Mouse (Mus musculus): ENCODE data around the gene Lingo3. TPM values are rescaled to one million over a fixed set of nuclear protein-coding genes. Genes with fewer than 3 reads are reported as not detected.

Lingo3 gene
- polyA plus RNA-seq, 1 experiment from 2014 or later = 0.61 TPM

DNA sequence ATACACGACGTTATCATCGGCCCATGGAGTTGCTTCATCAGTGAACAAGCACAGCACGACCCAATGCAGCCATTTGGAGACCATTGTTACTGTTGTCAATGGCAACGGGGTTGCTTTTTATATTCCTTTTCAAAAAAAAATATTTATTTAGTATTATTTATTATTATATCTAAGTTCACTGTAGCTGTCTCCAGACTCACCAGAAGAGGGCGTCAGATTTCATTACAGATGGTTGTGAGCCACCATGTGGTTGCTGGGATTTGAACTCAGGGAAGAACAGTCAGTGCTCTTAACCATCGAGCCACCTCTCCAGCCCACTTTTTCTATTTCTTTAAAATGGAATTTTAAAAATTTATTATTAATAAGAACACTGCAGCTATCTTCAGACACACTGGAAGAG, 29.0 kb downstream of the Lingo3 start:
- Histone ChIP-seq H3K9ac (ENCODE audit: low read depth, low read length) (no peak overlapping the region), H3K4me2 (ENCODE audit: low read length) (no peak overlapping the region), H3K27ac (no peak overlapping the region), H3K4me3 (replicated peaks; ENCODE audit: low read depth, low read length) (no peak overlapping the region), H3K9me3 (replicated peaks; ENCODE audit: low read length) (no peaks in the 10 kb centered on the region), H3K36me3 (ENCODE audit: insufficient read depth, low read length) (no peaks in the 10 kb centered on the region), H3K27me3 (ENCODE audit: insufficient read depth, low read length) (no peaks in the 10 kb centered on the region), H3K4me1 (replicated peaks; ENCODE audit: insufficient read depth, low read length) (peaks cover 5% of the 10 kb centered on the region; the same call in 1 of the 2 replicates)
- no peak for DNase-seq (ENCODE audit: low spot score)
- ATAC-seq (replicated peaks; ENCODE audit: low FRiP score, low read depth) = no peak
- WGBS = 60% methylated on average over 7 of the region's 7 CpGs
- peak; percentile 35 for TF ChIP-seq CTCF (IDR thresholded peaks at IDR 0.05; ENCODE audit: low read depth)

DNA sequence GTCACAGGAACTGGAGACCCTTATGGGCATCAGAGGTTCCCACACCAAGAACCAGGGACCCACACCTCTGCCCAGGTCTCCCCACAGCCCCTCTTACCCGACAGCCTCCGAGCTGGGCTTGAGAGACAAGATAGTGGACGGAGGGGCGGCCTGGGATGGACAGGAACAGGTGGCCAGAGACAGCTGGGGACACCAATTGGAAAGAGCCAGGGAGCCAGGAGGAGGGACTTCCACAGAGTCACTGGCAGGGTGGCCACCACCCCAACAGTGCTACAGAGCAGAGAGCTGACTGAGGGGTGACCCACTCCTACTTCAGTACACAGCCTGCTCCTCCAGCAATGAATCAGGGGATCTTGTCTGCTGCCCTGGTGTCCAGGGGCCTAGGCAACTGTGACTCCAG, 30.5 kb downstream of the Lingo3 start, which contains the start of gene Jsrp1:
TSS of gene Jsrp1 (minus strand) at position 133 of the 400 bp plus-strand sequence.
- Histone ChIP-seq H3K4me3 (replicated peaks; ENCODE audit: low read depth, low read length) (no peak within 1 kb of the TSS), H3K9ac (ENCODE audit: low read depth, low read length) (no peak within 1 kb of the TSS), H3K36me3 (ENCODE audit: insufficient read depth, low read length) (no peaks in the 10 kb centered on the region), H3K4me1 (replicated peaks; ENCODE audit: insufficient read depth, low read length) (peaks cover 12% of the 10 kb centered on the region), H3K9me3 (replicated peaks; ENCODE audit: low read length) (no peaks in the 10 kb centered on the region), H3K27ac (no peak within 1 kb of the TSS), H3K27me3 (ENCODE audit: insufficient read depth, low read length) (no peaks in the 10 kb centered on the region), H3K4me2 (ENCODE audit: low read length) (no peak within 1 kb of the TSS)
- no peak for TF ChIP-seq CTCF (IDR thresholded peaks at IDR 0.05; ENCODE audit: low read depth)
- DNase-seq (ENCODE audit: low spot score) = no peak
- ATAC-seq (replicated peaks; ENCODE audit: low FRiP score, low read depth) = no peak
- WGBS = 70% methylated on average over 4 of the region's 4 CpGs

DNA sequence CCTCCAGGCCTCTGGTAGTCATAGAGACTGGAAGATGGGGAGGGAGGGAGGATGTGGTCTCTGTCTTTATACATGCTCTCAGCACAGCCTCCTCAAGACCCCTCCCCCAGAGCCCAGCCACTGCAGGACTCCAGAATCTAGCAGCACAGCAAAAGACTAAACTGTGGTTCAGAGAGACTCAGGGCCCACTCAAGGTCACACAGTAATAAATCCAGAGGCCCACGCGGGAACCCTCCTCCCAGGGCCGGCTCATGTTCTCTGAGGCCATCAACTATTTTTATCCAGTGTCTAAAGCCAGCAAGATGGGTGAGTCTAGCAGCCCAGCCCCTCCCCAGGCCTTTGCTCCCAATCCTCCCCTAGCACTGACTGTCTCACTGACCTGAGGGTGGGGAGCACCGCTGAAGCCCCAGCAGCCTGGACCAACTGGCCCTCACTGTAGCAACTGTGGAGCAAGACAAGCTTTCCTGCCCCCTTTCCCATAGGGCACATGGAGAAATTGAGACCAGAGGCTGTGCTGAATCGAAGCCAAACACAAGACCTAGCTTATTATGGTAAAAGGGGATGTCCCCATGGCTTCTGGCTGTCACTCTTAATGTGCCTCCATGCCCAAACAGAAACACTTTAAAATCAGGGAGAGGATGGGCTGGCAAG, 31.3 kb downstream of the Lingo3 start:
- H3K9me3 ChIP-seq (replicated peaks; ENCODE audit: low read length) = no peaks in the 10 kb centered on the region
- H3K4me3 ChIP-seq (replicated peaks; ENCODE audit: low read depth, low read length) = no peak overlapping the region
- no peaks in the 10 kb centered on the region for H3K27me3 ChIP-seq (ENCODE audit: insufficient read depth, low read length)
- no peak overlapping the region for H3K27ac ChIP-seq
- WGBS = 22% methylated on average over 5 of the region's 5 CpGs
- H3K36me3 ChIP-seq (ENCODE audit: insufficient read depth, low read length) = no peaks in the 10 kb centered on the region
- TF ChIP-seq CTCF (IDR thresholded peaks at IDR 0.05; ENCODE audit: low read depth) = no peak
- H3K4me2 ChIP-seq (ENCODE audit: low read length) = no peak overlapping the region
- no peak for ATAC-seq (replicated peaks; ENCODE audit: low FRiP score, low read depth)
- DNase-seq (ENCODE audit: low spot score) = no peak
- H3K4me1 ChIP-seq (replicated peaks; ENCODE audit: insufficient read depth, low read length) = peaks cover 21% of the 10 kb centered on the region
- H3K9ac ChIP-seq (ENCODE audit: low read depth, low read length) = no peak overlapping the region

DNA sequence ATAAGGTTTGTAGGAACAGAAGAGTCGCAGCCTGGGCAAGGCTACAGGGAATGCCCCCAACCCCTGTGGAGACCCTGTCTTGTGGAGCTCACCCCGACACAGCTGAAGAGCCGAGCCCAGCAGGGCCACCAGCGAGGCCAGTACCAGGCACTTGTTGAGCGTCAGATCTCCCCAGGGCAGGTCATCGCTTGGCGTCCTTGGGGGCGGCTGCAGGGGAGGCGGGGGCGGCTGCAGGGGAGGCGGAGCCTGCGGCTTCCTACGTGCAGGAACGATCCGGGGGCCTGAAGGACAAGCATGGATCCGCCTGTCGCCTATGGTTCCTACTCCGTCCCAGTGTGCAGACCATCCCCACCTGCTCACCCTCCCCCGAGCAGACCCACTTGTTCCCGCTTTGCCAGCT, 33.8 kb downstream of the Lingo3 start:
- H3K9ac ChIP-seq (ENCODE audit: low read depth, low read length) = peak overlapping the region; percentile 38; the same call in 1 of the 2 replicates
- no peak for TF ChIP-seq CTCF (IDR thresholded peaks at IDR 0.05; ENCODE audit: low read depth)
- ATAC-seq (replicated peaks; ENCODE audit: low FRiP score, low read depth) = no peak

DNA sequence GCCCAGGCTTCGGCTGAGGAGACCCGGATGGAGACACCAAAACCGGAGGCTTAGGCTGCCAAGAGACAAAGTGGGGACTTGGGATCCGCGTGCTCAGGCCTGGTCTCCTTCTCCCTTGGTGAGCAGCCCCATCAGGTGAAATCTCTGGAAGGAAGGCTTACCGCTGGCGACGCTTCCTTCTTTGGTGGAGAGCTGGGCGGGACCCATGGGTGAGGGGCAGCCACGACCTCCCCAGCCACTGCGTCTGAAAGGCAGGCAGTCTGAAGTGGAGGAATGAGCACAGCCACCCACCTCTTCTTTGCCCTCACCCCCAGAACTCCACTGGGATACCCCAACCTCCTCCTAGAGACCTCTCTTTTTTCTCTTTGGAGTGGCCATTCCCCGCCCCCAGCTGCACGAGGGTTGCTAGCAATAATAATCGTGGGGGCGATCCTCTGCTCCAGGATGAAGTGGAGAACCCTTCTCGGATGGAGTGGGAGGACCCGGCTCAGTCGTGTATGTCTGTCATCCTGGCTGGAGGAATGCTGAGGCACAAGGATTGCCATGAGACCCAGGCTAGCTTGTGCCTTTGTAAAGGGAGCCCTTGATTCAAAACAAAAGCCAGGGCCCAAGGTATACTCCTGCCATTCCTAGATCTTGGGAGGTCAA, 34.7 kb downstream of the Lingo3 start:
- peak; percentile 66 for DNase-seq (ENCODE audit: low spot score)
- H3K36me3 ChIP-seq (ENCODE audit: insufficient read depth, low read length) = peaks cover 8% of the 10 kb centered on the region
- no peak for ATAC-seq (replicated peaks; ENCODE audit: low FRiP score, low read depth)
- H3K9ac ChIP-seq (ENCODE audit: low read depth, low read length) = peak overlapping the region; percentile 20
- no peaks in the 10 kb centered on the region for H3K9me3 ChIP-seq (replicated peaks; ENCODE audit: low read length)
- H3K4me1 ChIP-seq (replicated peaks; ENCODE audit: insufficient read depth, low read length) = peaks cover 34% of the 10 kb centered on the region
- no peaks in the 10 kb centered on the region for H3K27me3 ChIP-seq (ENCODE audit: insufficient read depth, low read length)
- WGBS = 5% methylated on average over 18 of the region's 18 CpGs
- no peak overlapping the region; the same call in 1 of the 2 replicates for H3K4me3 ChIP-seq (replicated peaks; ENCODE audit: low read depth, low read length)
- peak overlapping the region; percentile 89 for H3K4me2 ChIP-seq (ENCODE audit: low read length)
- TF ChIP-seq CTCF (IDR thresholded peaks at IDR 0.05; ENCODE audit: low read depth) = no peak
- H3K27ac ChIP-seq = no peak overlapping the region

More for the DNA sequence above, 33.8 kb downstream of the Lingo3 start:
- 4% methylated on average over 19 of the region's 20 CpGs for WGBS
- Histone ChIP-seq H3K9me3 (replicated peaks; ENCODE audit: low read length) (no peaks in the 10 kb centered on the region), H3K4me3 (replicated peaks; ENCODE audit: low read depth, low read length) (no peak overlapping the region), H3K4me2 (ENCODE audit: low read length) (peak overlapping the region; percentile 25), H3K36me3 (ENCODE audit: insufficient read depth, low read length) (no peaks in the 10 kb centered on the region), H3K27me3 (ENCODE audit: insufficient read depth, low read length) (no peaks in the 10 kb centered on the region), H3K27ac (no peak overlapping the region), H3K4me1 (replicated peaks; ENCODE audit: insufficient read depth, low read length) (peaks cover 34% of the 10 kb centered on the region)
- DNase-seq (ENCODE audit: low spot score) = no peak

DNA sequence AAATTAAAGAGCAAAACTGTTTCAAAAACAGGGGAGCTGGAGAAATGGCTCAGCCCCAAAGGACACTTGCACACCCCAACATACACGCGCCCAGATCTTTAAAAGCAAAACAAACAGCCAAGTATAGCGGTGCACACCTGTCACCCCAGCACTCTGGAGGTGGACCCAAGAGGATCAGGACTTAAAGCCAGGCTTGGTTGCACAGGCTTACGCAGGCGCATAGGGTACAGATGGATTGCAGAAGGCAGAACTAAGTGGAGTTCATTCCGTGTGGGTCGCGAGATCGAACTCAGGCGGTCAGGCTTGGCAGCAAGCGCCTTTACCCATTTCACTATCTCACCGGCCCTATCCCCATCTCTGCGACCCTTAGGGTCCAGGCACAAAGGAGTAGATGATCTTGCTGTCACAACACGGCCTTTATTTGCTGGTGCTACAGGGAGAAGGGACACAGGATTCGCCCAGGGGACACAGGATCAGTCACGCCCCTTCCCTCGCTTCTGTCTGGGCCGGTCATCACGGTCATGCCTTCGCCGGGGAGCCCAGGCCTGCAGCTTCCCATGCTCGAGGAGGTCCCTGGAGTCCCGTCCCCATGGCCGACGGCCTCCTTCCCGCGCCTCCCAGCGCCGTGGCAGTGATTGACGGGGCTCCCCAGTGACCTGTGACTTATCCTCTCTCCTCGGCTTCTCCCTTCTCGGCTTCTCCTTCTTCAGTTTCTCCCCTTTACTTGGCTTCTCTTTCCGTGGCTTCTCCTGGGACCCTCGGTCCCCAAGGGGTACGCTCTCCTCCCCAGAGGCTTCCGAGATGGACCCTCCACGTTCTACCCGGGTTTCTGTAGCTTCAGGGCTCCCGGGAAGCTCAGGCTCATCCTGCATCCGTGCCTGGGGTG, 35.5 kb downstream of the Lingo3 start:
- Histone ChIP-seq H3K9ac (ENCODE audit: low read depth, low read length) (peak overlapping the region; percentile 20), H3K9me3 (replicated peaks; ENCODE audit: low read length) (no peaks in the 10 kb centered on the region), H3K27me3 (ENCODE audit: insufficient read depth, low read length) (no peaks in the 10 kb centered on the region), H3K4me1 (replicated peaks; ENCODE audit: insufficient read depth, low read length) (peaks cover 34% of the 10 kb centered on the region), H3K36me3 (ENCODE audit: insufficient read depth, low read length) (peaks cover 16% of the 10 kb centered on the region), H3K4me3 (replicated peaks; ENCODE audit: low read depth, low read length) (no peak overlapping the region; the same call in 1 of the 2 replicates), H3K4me2 (ENCODE audit: low read length) (peak overlapping the region; percentile 89), H3K27ac (no peak overlapping the region)
- TF ChIP-seq CTCF (IDR thresholded peaks at IDR 0.05; ENCODE audit: low read depth) = no peak
- 17% methylated on average over 40 of the region's 40 CpGs for WGBS
- DNase-seq (ENCODE audit: low spot score) (no peak), ATAC-seq (replicated peaks; ENCODE audit: low FRiP score, low read depth) (no peak)
